Mouse (Mus musculus): ENCODE measurements around the gene Dennd6a. TPM values are rescaled to one million over a fixed set of nuclear protein-coding genes. Genes with fewer than 3 reads are reported as not detected.

Dennd6a gene
- polyA plus RNA-seq, 1 experiment from 2014 or later = 20.9 TPM

DNA sequence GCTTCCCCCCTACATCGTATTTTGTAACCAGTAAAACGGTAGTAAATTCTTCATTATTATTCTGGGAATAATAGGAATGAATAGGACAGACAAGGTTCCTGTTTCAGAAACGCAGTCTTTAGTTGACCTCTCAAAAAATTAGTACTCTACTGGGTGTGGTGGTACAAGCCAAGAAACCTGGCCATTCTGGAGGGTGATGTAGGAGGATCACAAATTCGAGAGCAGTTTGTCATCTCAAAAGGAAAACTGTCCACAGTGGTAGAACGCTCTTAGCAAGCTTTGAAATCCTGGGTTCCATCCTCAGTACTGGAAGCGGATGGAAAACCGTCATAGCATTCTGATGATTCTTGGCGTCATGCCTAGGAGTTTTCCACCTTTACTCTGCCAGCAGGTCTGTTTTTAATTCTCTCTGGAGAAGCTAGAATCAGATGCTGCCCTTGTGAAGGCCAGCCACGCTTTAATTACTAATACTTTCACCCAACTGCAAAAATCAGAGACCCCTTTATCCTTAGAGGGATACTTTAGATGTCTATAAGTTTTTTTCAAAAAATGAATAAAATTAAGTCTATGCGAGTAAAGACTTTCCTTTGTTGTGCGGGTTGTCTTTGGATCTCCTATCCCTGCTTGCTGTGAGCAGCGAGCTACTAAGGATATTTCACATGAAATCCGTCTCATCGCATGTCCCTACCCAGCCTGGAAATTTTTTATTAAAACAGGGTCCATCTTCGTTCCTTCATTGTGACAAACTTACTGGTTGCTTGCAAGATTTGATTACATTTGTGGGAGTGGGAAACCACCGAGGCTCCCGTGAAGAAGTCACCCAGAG lies 63.6 kb downstream of the Dennd6a start:
- WGBS = 31% methylated on average over 17 of the region's 17 CpGs
- peak; percentile 33 for ATAC-seq (ENCODE audit: low FRiP score)
- H3K4me3 ChIP-seq = peak overlapping the region; percentile 93

GRCm38 (mm10) chr14:26637851-26638707 lies 64.4 kb downstream of the Dennd6a start, which contains the start of gene Arf4:
Gene Arf4, plus strand, starts transcription at chr14:26638074.
- Histone ChIP-seq H3K9ac (peak within 1 kb of the TSS; percentile 97), H3K4me3 (peak within 1 kb of the TSS; percentile 93), H3K27ac (peak within 1 kb of the TSS; percentile 98), H3K4me2 (peak within 1 kb of the TSS; percentile 95), H3K36me3 (no peaks in the 10 kb centered on the region), H3K4me1 (replicated peaks) (peaks cover 30% of the 10 kb centered on the region), H3K27me3 (no peaks in the 10 kb centered on the region), H3K9me3 (no peaks in the 10 kb centered on the region)
- under 1% methylated on average over 79 of the region's 83 CpGs for WGBS
- peak; percentile 99 for ATAC-seq (ENCODE audit: low FRiP score)

More for the DNA sequence above, 63.6 kb downstream of the Dennd6a start:
- peaks cover 4% of the 10 kb centered on the region; the same call in 1 of the 2 replicates for H3K36me3 ChIP-seq
- H3K9ac ChIP-seq = peak overlapping the region; percentile 97
- H3K27me3 ChIP-seq = no peaks in the 10 kb centered on the region
- H3K4me1 ChIP-seq (replicated peaks) = peaks cover 30% of the 10 kb centered on the region
- peak overlapping the region; percentile 98 for H3K27ac ChIP-seq
- peak overlapping the region; percentile 63 for H3K4me2 ChIP-seq
- no peaks in the 10 kb centered on the region for H3K9me3 ChIP-seq

DNA sequence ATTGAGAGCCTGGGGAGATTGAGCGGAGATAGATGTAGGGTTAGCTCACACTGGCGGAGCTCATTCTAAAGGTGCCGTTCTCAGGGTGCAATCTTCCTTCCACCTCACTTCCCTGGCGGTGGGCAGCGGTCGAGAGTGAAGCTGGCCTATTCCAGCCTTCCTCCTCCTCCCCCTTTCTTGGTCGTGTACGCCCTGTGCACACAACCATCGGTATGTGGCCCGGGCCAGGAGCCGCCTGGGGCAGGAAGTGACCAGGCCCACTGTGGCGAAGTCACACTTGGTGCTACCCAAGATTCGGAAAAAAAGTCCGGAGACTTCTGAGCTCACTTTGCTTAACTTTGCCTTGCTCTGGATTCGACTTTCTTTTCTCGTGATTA lies 65.0 kb downstream of the Dennd6a start:
- H3K9me3 ChIP-seq = no peaks in the 10 kb centered on the region
- H3K4me3 ChIP-seq = peak overlapping the region; percentile 93
- no peaks in the 10 kb centered on the region for H3K27me3 ChIP-seq
- no peaks in the 10 kb centered on the region for H3K36me3 ChIP-seq
- H3K4me1 ChIP-seq (replicated peaks) = peaks cover 30% of the 10 kb centered on the region
- under 1% methylated on average over 16 of the region's 16 CpGs for WGBS
- peak overlapping the region; percentile 95 for H3K4me2 ChIP-seq
- ATAC-seq (ENCODE audit: low FRiP score) = peak; percentile 15; the same call in 1 of the 2 replicates
- H3K27ac ChIP-seq = peak overlapping the region; percentile 98
- H3K9ac ChIP-seq = peak overlapping the region; percentile 97

GRCm38 (mm10) chr14:26639251-26639650 lies 65.6 kb downstream of the Dennd6a start:
- no peaks in the 10 kb centered on the region for H3K27me3 ChIP-seq
- 3% methylated on average over 11 of the region's 11 CpGs for WGBS
- peak overlapping the region; percentile 97 for H3K9ac ChIP-seq
- peak overlapping the region; percentile 93 for H3K4me3 ChIP-seq
- ATAC-seq (ENCODE audit: low FRiP score) = no peak
- peak overlapping the region; percentile 98; the same call in 1 of the 2 replicates for H3K27ac ChIP-seq
- peak overlapping the region; percentile 95 for H3K4me2 ChIP-seq
- H3K4me1 ChIP-seq (replicated peaks) = peaks cover 30% of the 10 kb centered on the region
- no peaks in the 10 kb centered on the region for H3K36me3 ChIP-seq
- H3K9me3 ChIP-seq = no peaks in the 10 kb centered on the region

GRCm38 (mm10) chr14:26639961-26640360 lies 66.3 kb downstream of the Dennd6a start:
- Histone ChIP-seq H3K27me3 (no peaks in the 10 kb centered on the region), H3K27ac (no peak overlapping the region), H3K4me1 (replicated peaks) (peaks cover 30% of the 10 kb centered on the region), H3K36me3 (no peaks in the 10 kb centered on the region), H3K9ac (peak overlapping the region; percentile 97), H3K4me2 (peak overlapping the region; percentile 95), H3K9me3 (no peaks in the 10 kb centered on the region), H3K4me3 (peak overlapping the region; percentile 93)
- no peak for ATAC-seq (ENCODE audit: low FRiP score)
- WGBS = 42% methylated on average over 2 of the region's 2 CpGs

GRCm38 (mm10) chr14:26643006-26643624 lies 69.5 kb downstream of the Dennd6a start:
- WGBS = 81% methylated on average over 3 of the region's 3 CpGs
- Histone ChIP-seq H3K27ac (no peak overlapping the region), H3K4me1 (replicated peaks) (peaks cover 34% of the 10 kb centered on the region), H3K36me3 (peaks cover 12% of the 10 kb centered on the region), H3K4me2 (no peak overlapping the region), H3K27me3 (no peaks in the 10 kb centered on the region), H3K9me3 (no peaks in the 10 kb centered on the region), H3K9ac (no peak overlapping the region), H3K4me3 (no peak overlapping the region)
- no peak for ATAC-seq (ENCODE audit: low FRiP score)

DNA sequence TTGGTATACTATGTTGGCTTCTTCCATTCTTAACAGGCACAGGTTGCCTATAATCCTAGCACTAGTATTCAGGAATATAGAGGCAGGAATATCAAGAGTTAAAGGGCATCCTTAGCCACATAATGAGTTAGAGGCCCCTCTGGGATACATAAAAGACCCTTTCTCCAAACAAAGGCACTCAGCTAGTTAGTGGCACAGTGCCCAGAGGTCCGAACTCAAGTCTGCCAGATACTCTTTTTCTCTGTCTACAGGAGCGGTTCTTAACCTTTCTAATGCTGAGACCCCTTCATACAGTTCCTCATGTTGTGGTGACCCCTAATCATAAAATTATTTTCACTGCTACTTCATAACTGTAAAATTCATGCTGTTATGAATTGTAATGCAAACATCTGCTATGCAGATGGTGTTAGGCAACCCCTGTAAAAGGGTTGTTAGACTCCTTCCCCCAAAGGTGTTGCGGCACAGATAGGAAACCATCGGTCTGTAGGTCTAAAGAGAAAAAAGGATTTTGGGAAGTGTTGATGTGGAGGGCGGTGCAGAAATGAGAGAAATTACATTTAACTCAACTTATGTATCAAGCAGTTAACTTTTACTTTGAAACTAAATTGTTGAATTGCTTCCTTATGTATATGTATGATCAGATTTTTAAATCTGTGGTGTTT lies 72.5 kb downstream of the Dennd6a start:
- Histone ChIP-seq H3K36me3 (peaks cover 20% of the 10 kb centered on the region), H3K4me3 (peak overlapping the region; percentile 9; the same call in 1 of the 2 replicates), H3K4me1 (replicated peaks) (peaks cover 15% of the 10 kb centered on the region), H3K9ac (no peak overlapping the region), H3K27ac (peak overlapping the region; percentile 70), H3K4me2 (peak overlapping the region; percentile 37), H3K9me3 (no peaks in the 10 kb centered on the region), H3K27me3 (no peaks in the 10 kb centered on the region)
- no peak for ATAC-seq (ENCODE audit: low FRiP score)
- 49% methylated on average over 5 of the region's 5 CpGs for WGBS

DNA sequence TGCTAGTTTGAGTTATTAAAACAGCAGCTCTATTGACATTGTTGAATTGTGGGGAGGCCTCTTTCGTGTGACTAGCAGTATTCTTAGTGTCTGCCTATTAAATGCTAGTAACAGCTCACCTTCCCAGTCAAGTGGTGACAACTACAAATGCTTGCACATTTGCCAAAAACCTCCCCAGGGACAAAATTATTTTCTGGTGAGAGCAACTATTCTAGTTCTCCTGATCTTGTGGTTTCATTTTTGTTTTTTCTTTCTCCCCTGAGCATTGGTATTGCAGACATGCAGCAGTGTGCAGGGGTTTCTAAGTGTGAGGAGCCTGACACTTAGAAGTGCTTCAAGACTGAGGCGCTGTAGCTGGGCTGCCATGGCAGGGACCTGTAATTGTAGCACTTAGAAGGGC lies 74.2 kb downstream of the Dennd6a start:
- Histone ChIP-seq H3K9ac (no peak overlapping the region), H3K27me3 (no peaks in the 10 kb centered on the region), H3K4me3 (no peak overlapping the region), H3K4me2 (no peak overlapping the region), H3K27ac (no peak overlapping the region), H3K4me1 (replicated peaks) (peaks cover 12% of the 10 kb centered on the region), H3K36me3 (peaks cover 26% of the 10 kb centered on the region), H3K9me3 (no peaks in the 10 kb centered on the region)
- no peak for ATAC-seq (ENCODE audit: low FRiP score)
- 86% methylated on average over 2 of the region's 2 CpGs for WGBS

GRCm38 (mm10) chr14:26651901-26652300 lies 78.2 kb downstream of the Dennd6a start:
- no peak overlapping the region for H3K4me3 ChIP-seq
- H3K4me2 ChIP-seq = no peak overlapping the region
- peaks cover 56% of the 10 kb centered on the region for H3K36me3 ChIP-seq
- H3K4me1 ChIP-seq (replicated peaks) = 0 out of 2 replicates have a peak, but pooled peaks cover 2% of the 10 kb centered on the region
- H3K27me3 ChIP-seq = no peaks in the 10 kb centered on the region
- no peak overlapping the region for H3K27ac ChIP-seq
- H3K9me3 ChIP-seq = no peaks in the 10 kb centered on the region
- no peak overlapping the region for H3K9ac ChIP-seq
- ATAC-seq (ENCODE audit: low FRiP score) = no peak

- no peak for ATAC-seq (ENCODE audit: low FRiP score)
Observed at GRCm38 (mm10) chr14:26658178-26658577, 84.5 kb downstream of the Dennd6a start.

GRCm38 (mm10) chr14:26660233-26660632 lies 86.6 kb downstream of the Dennd6a start:
- Histone ChIP-seq H3K4me2 (no peak overlapping the region), H3K27ac (no peak overlapping the region), H3K36me3 (peaks cover 43% of the 10 kb centered on the region), H3K4me1 (replicated peaks) (no peaks in the 10 kb centered on the region), H3K4me3 (no peak overlapping the region), H3K27me3 (no peaks in the 10 kb centered on the region), H3K9ac (no peak overlapping the region), H3K9me3 (no peaks in the 10 kb centered on the region)
- 100% methylated on average over 1 of the region's 1 CpGs for WGBS
- ATAC-seq (ENCODE audit: low FRiP score) = no peak

More at GRCm38 (mm10) chr14:26658178-26658577, 84.5 kb downstream of the Dennd6a start:
- Histone ChIP-seq H3K36me3 (peaks cover 50% of the 10 kb centered on the region), H3K9ac (no peak overlapping the region), H3K27me3 (no peaks in the 10 kb centered on the region), H3K27ac (no peak overlapping the region), H3K4me3 (no peak overlapping the region), H3K4me1 (replicated peaks) (no peaks in the 10 kb centered on the region), H3K4me2 (no peak overlapping the region), H3K9me3 (no peaks in the 10 kb centered on the region)
